Mouse (Mus musculus) cortical plate, adult 2 months (tissue): ENCODE measurements at regions not wholly inside any gene's neighbourhood (a gene's known extent, or its start where the extent isn't known, plus 50 kb on each side); places are given as distances from the start of the nearest gene placed in this dataset.

ENCODE experiments used
- CTCF ChIP-seq: fragments of 200-500 bp; IDR thresholded peaks from 2 replicates; pipeline ENCODE4 v1.5.1; 2011; ENCODE audit warnings: mild to moderate bottlenecking, control low read depth, low read length; ENCODE audit not compliant: insufficient read depth; ENCODE audit errors: extremely low read depth
- POLR2A ChIP-seq: fragments of 200-500 bp; IDR thresholded peaks from 2 replicates; pipeline ENCODE4 v1.6.1; 2011; ENCODE audit warnings: mild to moderate bottlenecking, low read length, control low read depth; ENCODE audit not compliant: insufficient read depth; ENCODE audit errors: extremely low read depth

GRCm38 (mm10) chr3:35306013-35306412 is 447.9 kb upstream of the Atp11b start:
- no peak for TF ChIP-seq CTCF
- no peak for TF ChIP-seq POLR2A
